In genomic region chr4:155118278-155118677, GRCm38 (mm10) we compare ENCODE assay signal across 27 mouse cellular contexts. TPM values are rescaled to one million over a fixed set of nuclear protein-coding genes. Genes with fewer than 3 reads are reported as not detected.
DNase-seq lines count a peak whose midpoint lies in the region; ATAC-seq and TF ChIP-seq lines count a peak whose summit lies in the region.
"Had no signal": no experiment of that assay in that cellular context is flagged by ENCODE, and none has a peak within 500 bp of the region (broad histone marks: within the 10 kb centered on the region; RNA-seq: fewer than 3 reads in every experiment).

No protein-coding gene starts in this region.

- no peak overlapping the region for H3K4me3 ChIP-seq in forebrain, embryonic 14.5 days (ENCODE audit: low read depth, low read length)
- no peak overlapping the region for H3K4me3 ChIP-seq in forebrain, postnatal 0 days (ENCODE audit: low read depth, low read length)
- H3K4me3 ChIP-seq in forebrain, embryonic 16.5 days (replicated peaks; ENCODE audit: low read length): no peak overlapping the region
- H3K4me3 ChIP-seq in intestine, embryonic 15.5 days (replicated peaks): no peak overlapping the region
- H3K4me3 ChIP-seq: erythroblast, embryonic 14.5 days; limb, embryonic 15.5 days; liver, embryonic 13.5 days; midbrain, embryonic 12.5 days had no signal

- ATAC-seq in forebrain, embryonic 14.5 days: no peak
- no peak for ATAC-seq in forebrain, postnatal 0 days
- no peak for ATAC-seq in forebrain, embryonic 16.5 days
- no peak for ATAC-seq in intestine, embryonic 15.5 days
- ATAC-seq: CD4-positive, CD25-positive, alpha-beta regulatory T cell, adult 4 months; hindbrain, embryonic 16.5 days had no signal

- WGBS in forebrain, embryonic 14.5 days: 60% methylated on average over 10 of the region's 10 CpGs
- 45% methylated on average over 10 of the region's 10 CpGs for WGBS in forebrain, postnatal 0 days
- WGBS in forebrain, embryonic 16.5 days: 36% methylated on average over 10 of the region's 10 CpGs
- 84% methylated on average over 10 of the region's 10 CpGs for WGBS in intestine, embryonic 15.5 days

- no peak overlapping the region for H3K4me2 ChIP-seq in forebrain, embryonic 14.5 days (ENCODE audit: low read length)
- no peak overlapping the region for H3K4me2 ChIP-seq in forebrain, postnatal 0 days (ENCODE audit: low read depth)
- no peak overlapping the region for H3K4me2 ChIP-seq in forebrain, embryonic 16.5 days (ENCODE audit: low read length)
- H3K4me2 ChIP-seq in intestine, embryonic 15.5 days (replicated peaks): no peak overlapping the region
- H3K4me2 ChIP-seq: limb, embryonic 15.5 days; midbrain, embryonic 12.5 days had no signal

- H3K27ac ChIP-seq in forebrain, embryonic 14.5 days (ENCODE audit: low read depth, low read length): 0 out of 2 replicates have a peak overlapping the region, but pooled peaks have one; percentile 6
- no peak overlapping the region for H3K27ac ChIP-seq in forebrain, postnatal 0 days (ENCODE audit: low read depth, low read length)
- peak overlapping the region; percentile 25; the same call in 1 of the 2 replicates for H3K27ac ChIP-seq in forebrain, embryonic 16.5 days (ENCODE audit: low read length)
- no peak overlapping the region for H3K27ac ChIP-seq in intestine, embryonic 15.5 days
- H3K27ac ChIP-seq: limb, embryonic 15.5 days; midbrain, embryonic 12.5 days had no signal

- H3K9me3 ChIP-seq in forebrain, embryonic 14.5 days (replicated peaks; ENCODE audit: control insufficient read depth, low read length): no peaks in the 10 kb centered on the region
- H3K9me3 ChIP-seq in forebrain, postnatal 0 days (ENCODE audit: low read length): no peaks in the 10 kb centered on the region
- H3K9me3 ChIP-seq in forebrain, embryonic 16.5 days (ENCODE audit: control insufficient read depth, low read length): no peaks in the 10 kb centered on the region
- no peaks in the 10 kb centered on the region for H3K9me3 ChIP-seq in intestine, embryonic 15.5 days
- H3K9me3 ChIP-seq: liver, embryonic 13.5 days; midbrain, embryonic 12.5 days had no signal

- DNase-seq in forebrain, embryonic 14.5 days (ENCODE audit: low spot score): no peak
- no peak for DNase-seq in forebrain, postnatal 0 days
- peak; percentile 30 for DNase-seq in ES-CJ7 (ENCODE audit: low read depth, low spot score)
- peak; percentile 55 for DNase-seq in brain, adult 2 months (ENCODE audit: low read depth, low spot score)
- no peak for DNase-seq in spleen, postnatal 4 days (ENCODE audit: low spot score in 2 of 2)
- no peak for DNase-seq in adrenal gland, adult 8-10 months
- DNase-seq: adrenal gland, postnatal 25 days; cerebellum, adult 11 months; cerebellum, adult 9-11 months; gastrocnemius, postnatal 14 days; kidney, adult 2 months; kidney, postnatal 36 days; layer of hippocampus, postnatal 36 days; left cerebral cortex, postnatal 4 days; lung, adult 2 months; lung, postnatal 10 days; right cerebral cortex, adult 18-20 months; spleen, adult 18-20 months; thymus, postnatal 4 days had no signal

- no peaks in the 10 kb centered on the region for H3K36me3 ChIP-seq in forebrain, embryonic 14.5 days (ENCODE audit: control insufficient read depth, insufficient read depth, low read length)
- H3K36me3 ChIP-seq in forebrain, postnatal 0 days (ENCODE audit: insufficient read depth): no peaks in the 10 kb centered on the region
- H3K36me3 ChIP-seq in forebrain, embryonic 16.5 days (ENCODE audit: control insufficient read depth, insufficient read depth): no peaks in the 10 kb centered on the region
- no peaks in the 10 kb centered on the region for H3K36me3 ChIP-seq in intestine, embryonic 15.5 days
- H3K36me3 ChIP-seq: liver, embryonic 13.5 days; midbrain, embryonic 12.5 days had no signal

- H3K4me1 ChIP-seq in forebrain, embryonic 14.5 days (ENCODE audit: control insufficient read depth, insufficient read depth, low read length): peaks cover 11% of the 10 kb centered on the region
- H3K4me1 ChIP-seq in forebrain, postnatal 0 days (ENCODE audit: insufficient read depth): peaks cover 13% of the 10 kb centered on the region
- peaks cover 25% of the 10 kb centered on the region for H3K4me1 ChIP-seq in forebrain, embryonic 16.5 days (replicated peaks; ENCODE audit: control insufficient read depth, insufficient read depth, low read length)
- H3K4me1 ChIP-seq in intestine, embryonic 15.5 days (replicated peaks): peaks cover 40% of the 10 kb centered on the region

- no peaks in the 10 kb centered on the region for H3K27me3 ChIP-seq in forebrain, embryonic 14.5 days (replicated peaks; ENCODE audit: control insufficient read depth, insufficient read depth, low read length)
- no peaks in the 10 kb centered on the region for H3K27me3 ChIP-seq in forebrain, postnatal 0 days (ENCODE audit: insufficient read depth, low read length)
- H3K27me3 ChIP-seq in forebrain, embryonic 16.5 days (replicated peaks; ENCODE audit: control insufficient read depth, insufficient read depth, low read length): no peaks in the 10 kb centered on the region
- no peaks in the 10 kb centered on the region for H3K27me3 ChIP-seq in intestine, embryonic 15.5 days (replicated peaks)
- H3K27me3 ChIP-seq: limb, embryonic 15.5 days; liver, embryonic 13.5 days; midbrain, embryonic 12.5 days had no signal

- H3K9ac ChIP-seq in forebrain, embryonic 14.5 days (ENCODE audit: low read length): no peak overlapping the region
- no peak overlapping the region for H3K9ac ChIP-seq in forebrain, postnatal 0 days
- no peak overlapping the region for H3K9ac ChIP-seq in forebrain, embryonic 16.5 days (replicated peaks; ENCODE audit: low read depth, low read length)
- no peak overlapping the region for H3K9ac ChIP-seq in intestine, embryonic 15.5 days
- H3K9ac ChIP-seq: limb, embryonic 15.5 days; liver, embryonic 13.5 days; midbrain, embryonic 12.5 days had no signal

- no peak for TF ChIP-seq CTCF in forebrain, postnatal 0 days (IDR thresholded peaks at IDR 0.05; ENCODE audit: low read depth)

RNA-seq across cellular contexts. Expression of gene Morn1, which starts 31.9 kb away (rescaled TPM):
- 7.1 and 10.6 TPM in 2 replicates for polyA plus RNA-seq in forebrain, embryonic 14.5 days (2014; fragmentation: Nextera tagmentation; extraction: Ambion mirVana)
- 6.0 and 7.4 TPM in 2 replicates for total RNA-seq in forebrain, postnatal 0 days (2014; rRNA removed)
- 8.2 and 9.7 TPM in 2 replicates for polyA plus RNA-seq in forebrain, postnatal 0 days (2015; fragmentation: Nextera tagmentation; extraction: Ambion mirVana)
- polyA plus RNA-seq in forebrain, embryonic 16.5 days (2015; fragmentation: Nextera tagmentation; extraction: Ambion mirVana): 6.0 and 10.7 TPM in 2 replicates
- 3.0 and 3.9 TPM in 2 replicates for polyA plus RNA-seq in intestine, embryonic 15.5 days (2015; fragmentation: Nextera tagmentation; extraction: Ambion mirVana)
- total RNA-seq in adrenal gland, adult 8-10 months (2022): 10 to 100 TPM in 2 of 4 experiments, 1 to 10 TPM in 2; 7.9 to 17.0 (median 12.8) TPM

RNA-seq across cellular contexts. Expression of gene Rer1, which starts 32.1 kb away (rescaled TPM):
- 161 and 163 TPM in 2 replicates for polyA plus RNA-seq in forebrain, embryonic 14.5 days (2014; fragmentation: Nextera tagmentation; extraction: Ambion mirVana)
- 92.4 and 116 TPM in 2 replicates for total RNA-seq in forebrain, postnatal 0 days (2014; rRNA removed)
- 136 and 140 TPM in 2 replicates for polyA plus RNA-seq in forebrain, postnatal 0 days (2015; fragmentation: Nextera tagmentation; extraction: Ambion mirVana)
- polyA plus RNA-seq in forebrain, embryonic 16.5 days (2015; fragmentation: Nextera tagmentation; extraction: Ambion mirVana): 125 and 133 TPM in 2 replicates
- polyA plus RNA-seq in intestine, embryonic 15.5 days (2015; fragmentation: Nextera tagmentation; extraction: Ambion mirVana): 194 and 205 TPM in 2 replicates
- total RNA-seq in adrenal gland, adult 8-10 months (2022): 100 to 1,000 TPM in 2 of 4 experiments, 10 to 100 TPM in 2; 96.8 to 116 (median 106) TPM

RNA-seq across cellular contexts. Expression of gene Pex10, which starts 51.5 kb away (rescaled TPM):
- 4.2 and 4.9 TPM in 2 replicates for polyA plus RNA-seq in forebrain, embryonic 14.5 days (2014; fragmentation: Nextera tagmentation; extraction: Ambion mirVana)
- total RNA-seq in forebrain, postnatal 0 days (2014; rRNA removed): 16.9 and 18.5 TPM in 2 replicates
- 14.0 and 14.1 TPM in 2 replicates for polyA plus RNA-seq in forebrain, postnatal 0 days (2015; fragmentation: Nextera tagmentation; extraction: Ambion mirVana)
- 19.5 and 22.1 TPM in 2 replicates for polyA plus RNA-seq in forebrain, embryonic 16.5 days (2015; fragmentation: Nextera tagmentation; extraction: Ambion mirVana)
- polyA plus RNA-seq in intestine, embryonic 15.5 days (2015; fragmentation: Nextera tagmentation; extraction: Ambion mirVana): 23.3 and 26.0 TPM in 2 replicates
- 10 to 100 TPM; 19.3 to 32.9 (median 21.7) TPM for total RNA-seq in adrenal gland, adult 8-10 months (2022)

Comparison
In these comparisons a context has a peak if more than half of its experiments do, and no peak if none do; other contexts are left out.
1. H3K27ac ChIP-seq: peak in forebrain, embryonic 14.5 days (single experiment) and forebrain, embryonic 16.5 days (single experiment); none in forebrain, postnatal 0 days (single experiment) and intestine, embryonic 15.5 days (single experiment).
2. DNase-seq: peak in ES-CJ7 (single experiment) and brain, adult 2 months (single experiment); none in forebrain, embryonic 14.5 days (single experiment), forebrain, postnatal 0 days (single experiment), spleen, postnatal 4 days (0 of 2) and adrenal gland, adult 8-10 months (single experiment).